Mouse (Mus musculus): ENCODE measurements at regions not wholly inside any gene's neighbourhood (a gene's known extent, or its start where the extent isn't known, plus 50 kb on each side); places are given as distances from the start of the nearest gene placed in this dataset.
"Not testable (repeated sequence)": the region's sequence is repeated elsewhere in the genome, so short reads cannot be mapped to it uniquely, and the experiment has no call there.

DNA sequence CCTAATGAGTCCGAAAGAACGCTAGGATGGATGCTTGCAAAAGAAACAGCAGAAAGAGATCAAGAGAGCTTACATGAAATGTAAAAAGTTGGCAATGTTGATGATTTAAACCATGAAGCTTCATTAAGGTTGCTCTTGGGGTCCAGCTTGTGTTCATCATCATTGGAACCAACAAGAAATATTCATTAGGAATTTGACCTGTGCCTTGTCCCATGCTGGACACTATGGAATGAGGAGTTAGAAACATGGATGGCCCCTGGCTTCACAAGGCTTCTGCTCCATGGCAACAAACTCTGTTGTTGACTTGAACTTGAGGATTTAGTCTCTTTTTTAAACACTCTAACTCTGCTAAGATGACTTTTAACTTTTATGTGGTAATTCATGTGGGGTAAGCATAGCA lies 159.0 kb upstream of the Gm11096 start:
- no peaks in the 10 kb centered on the region for H3K36me3 ChIP-seq (replicated peaks)
- no peaks in the 10 kb centered on the region for H3K9me3 ChIP-seq (replicated peaks)
- DNase-seq (ENCODE audit: low spot score) (no peak), ATAC-seq (ENCODE audit: extremely low read depth, insufficient number of reproducible peaks, low FRiP score, poor library complexity, severe bottlenecking) (no peak)
- no peak overlapping the region for H3K4me3 ChIP-seq (ENCODE audit: low read depth, low read length)
- no peaks in the 10 kb centered on the region for H3K27me3 ChIP-seq (ENCODE audit: insufficient read depth, low read length)
- TF ChIP-seq GATA1 (IDR thresholded peaks at IDR 0.05; ENCODE audit: borderline replicate concordance, low read length) (no peak), TAL1 (conservative IDR thresholded peaks at IDR 0.05; ENCODE audit: low read depth, low read length) (no peak), POLR2AphosphoS5 (IDR thresholded peaks at IDR 0.05; ENCODE audit: insufficient replicate concordance, low read depth, low read length) (no peak), GATA2 (IDR thresholded peaks at IDR 0.05; ENCODE audit: borderline replicate concordance, low read depth, low read length) (no peak), CTCF (IDR thresholded peaks at IDR 0.05; ENCODE audit: low read depth, low read length) (no peak)
- no peaks in the 10 kb centered on the region for H3K4me1 ChIP-seq (ENCODE audit: insufficient read depth, low read depth, low read length)

- Histone ChIP-seq H3K36me3 (replicated peaks) (no peaks in the 10 kb centered on the region), H3K4me3 (ENCODE audit: low read depth, low read length) (no peak overlapping the region), H3K27me3 (ENCODE audit: insufficient read depth, low read length) (no peaks in the 10 kb centered on the region), H3K9me3 (replicated peaks) (no peaks in the 10 kb centered on the region; the same call in 1 of the 2 replicates), H3K4me1 (ENCODE audit: insufficient read depth, low read depth, low read length) (no peaks in the 10 kb centered on the region)
- no peak for ATAC-seq (ENCODE audit: extremely low read depth, insufficient number of reproducible peaks, low FRiP score, poor library complexity, severe bottlenecking)
- no peak for DNase-seq (ENCODE audit: low spot score)
- no peak for TF ChIP-seq TAL1 (conservative IDR thresholded peaks at IDR 0.05; ENCODE audit: low read depth, low read length)
- TF ChIP-seq CTCF (IDR thresholded peaks at IDR 0.05; ENCODE audit: low read depth, low read length): no peak
These were observed 171.3 kb upstream of the Gm11096 start for GRCm38 (mm10) chr17:81270235-81270634.

- no peak for DNase-seq (ENCODE audit: low spot score)
- Histone ChIP-seq H3K27me3 (ENCODE audit: insufficient read depth, low read length) (no peaks in the 10 kb centered on the region), H3K4me1 (ENCODE audit: insufficient read depth, low read depth, low read length) (no peaks in the 10 kb centered on the region), H3K9me3 (replicated peaks) (no peaks in the 10 kb centered on the region; the same call in 1 of the 2 replicates), H3K36me3 (replicated peaks) (no peaks in the 10 kb centered on the region), H3K4me3 (ENCODE audit: low read depth, low read length) (no peak overlapping the region)
- ATAC-seq (ENCODE audit: extremely low read depth, insufficient number of reproducible peaks, low FRiP score, poor library complexity, severe bottlenecking): no peak
- TF ChIP-seq TAL1 (conservative IDR thresholded peaks at IDR 0.05; ENCODE audit: low read depth, low read length) (no peak), GATA2 (IDR thresholded peaks at IDR 0.05; ENCODE audit: borderline replicate concordance, low read depth, low read length) (no peak), CTCF (IDR thresholded peaks at IDR 0.05; ENCODE audit: low read depth, low read length) (no peak), POLR2AphosphoS5 (IDR thresholded peaks at IDR 0.05; ENCODE audit: insufficient replicate concordance, low read depth, low read length) (no peak), GATA1 (IDR thresholded peaks at IDR 0.05; ENCODE audit: borderline replicate concordance, low read length) (no peak)
These were observed 179.6 kb upstream of the Gm11096 start for GRCm38 (mm10) chr17:81261957-81262356.

DNA sequence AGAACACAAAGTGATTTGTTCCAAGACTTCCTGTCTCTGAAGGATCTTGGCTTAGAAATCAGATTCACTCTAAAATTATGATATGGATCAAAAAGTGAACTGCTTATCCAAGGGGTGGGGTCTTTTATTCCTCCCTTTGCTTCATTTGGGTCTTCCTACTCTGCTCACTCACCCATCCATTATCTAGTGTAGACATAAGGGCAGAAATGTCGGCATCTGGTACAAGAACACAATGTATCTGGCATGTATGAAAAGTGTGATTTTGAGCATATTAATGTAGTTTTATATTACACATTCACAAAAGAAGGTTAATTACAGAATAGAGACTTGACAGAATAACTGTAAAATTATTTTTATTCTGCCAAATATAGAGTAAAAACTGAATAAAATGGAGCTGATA lies 181.5 kb upstream of the Gm11096 start:
- Histone ChIP-seq H3K36me3 (replicated peaks) (no peaks in the 10 kb centered on the region), H3K9me3 (replicated peaks) (no peaks in the 10 kb centered on the region; the same call in 1 of the 2 replicates), H3K27me3 (ENCODE audit: insufficient read depth, low read length) (no peaks in the 10 kb centered on the region), H3K4me3 (ENCODE audit: low read depth, low read length) (no peak overlapping the region), H3K4me1 (ENCODE audit: insufficient read depth, low read depth, low read length) (no peaks in the 10 kb centered on the region)
- TF ChIP-seq GATA2 (IDR thresholded peaks at IDR 0.05; ENCODE audit: borderline replicate concordance, low read depth, low read length) (no peak), CTCF (IDR thresholded peaks at IDR 0.05; ENCODE audit: low read depth, low read length) (no peak), TAL1 (conservative IDR thresholded peaks at IDR 0.05; ENCODE audit: low read depth, low read length) (no peak), GATA1 (IDR thresholded peaks at IDR 0.05; ENCODE audit: borderline replicate concordance, low read length) (no peak), POLR2AphosphoS5 (IDR thresholded peaks at IDR 0.05; ENCODE audit: insufficient replicate concordance, low read depth, low read length) (no peak)
- DNase-seq (ENCODE audit: low spot score): no peak
- no peak for ATAC-seq (ENCODE audit: extremely low read depth, insufficient number of reproducible peaks, low FRiP score, poor library complexity, severe bottlenecking)

- Histone ChIP-seq H3K36me3 (replicated peaks) (no peaks in the 10 kb centered on the region), H3K9me3 (replicated peaks) (no peaks in the 10 kb centered on the region; the same call in 1 of the 2 replicates), H3K27me3 (ENCODE audit: insufficient read depth, low read length) (no peaks in the 10 kb centered on the region), H3K4me1 (ENCODE audit: insufficient read depth, low read depth, low read length) (no peaks in the 10 kb centered on the region), H3K4me3 (ENCODE audit: low read depth, low read length) (no peak overlapping the region)
- no peak for ATAC-seq (ENCODE audit: extremely low read depth, insufficient number of reproducible peaks, low FRiP score, poor library complexity, severe bottlenecking)
- DNase-seq (ENCODE audit: low spot score): no peak
- no peak for TF ChIP-seq POLR2AphosphoS5 (IDR thresholded peaks at IDR 0.05; ENCODE audit: insufficient replicate concordance, low read depth, low read length)
- TF ChIP-seq GATA1 (IDR thresholded peaks at IDR 0.05; ENCODE audit: borderline replicate concordance, low read length): no peak
- no peak for TF ChIP-seq GATA2 (IDR thresholded peaks at IDR 0.05; ENCODE audit: borderline replicate concordance, low read depth, low read length)
- no peak for TF ChIP-seq CTCF (IDR thresholded peaks at IDR 0.05; ENCODE audit: low read depth, low read length)
- no peak for TF ChIP-seq TAL1 (conservative IDR thresholded peaks at IDR 0.05; ENCODE audit: low read depth, low read length)
These were observed 185.5 kb upstream of the Gm11096 start for GRCm38 (mm10) chr17:81256106-81256505.

DNA sequence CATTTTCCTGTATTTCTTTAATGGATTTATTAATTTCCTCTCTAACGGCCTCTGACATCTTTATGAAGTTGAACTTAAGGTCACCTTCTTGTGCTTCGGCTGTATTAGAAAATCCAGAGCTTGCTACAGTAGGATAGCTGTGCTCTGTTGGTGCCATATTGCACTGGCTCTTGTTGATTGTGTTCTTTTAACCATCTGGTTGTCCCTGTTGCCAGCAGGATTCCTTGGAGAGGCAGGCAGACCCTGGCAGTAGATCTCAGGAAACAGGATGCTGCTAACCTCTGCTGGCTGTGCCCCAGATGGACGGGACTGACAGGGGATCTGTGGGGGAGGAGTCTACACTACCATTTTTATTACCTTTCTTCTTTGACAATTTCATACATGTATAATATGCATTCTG lies 185.9 kb upstream of the Thumpd2 start:
- H3K4me3 ChIP-seq (ENCODE audit: low read depth, low read length): no peak overlapping the region
- H3K27me3 ChIP-seq (ENCODE audit: insufficient read depth, low read length): no peaks in the 10 kb centered on the region
- ATAC-seq (ENCODE audit: extremely low read depth, insufficient number of reproducible peaks, low FRiP score, poor library complexity, severe bottlenecking) (no peak), DNase-seq (ENCODE audit: low spot score) (no peak)
- H3K9me3 ChIP-seq (replicated peaks): peaks cover 5% of the 10 kb centered on the region
- no peaks in the 10 kb centered on the region for H3K36me3 ChIP-seq (replicated peaks)
- TF ChIP-seq POLR2AphosphoS5 (IDR thresholded peaks at IDR 0.05; ENCODE audit: insufficient replicate concordance, low read depth, low read length) (no peak), GATA1 (IDR thresholded peaks at IDR 0.05; ENCODE audit: borderline replicate concordance, low read length) (no peak), TAL1 (conservative IDR thresholded peaks at IDR 0.05; ENCODE audit: low read depth, low read length) (no peak), GATA2 (IDR thresholded peaks at IDR 0.05; ENCODE audit: borderline replicate concordance, low read depth, low read length) (no peak), CTCF (IDR thresholded peaks at IDR 0.05; ENCODE audit: low read depth, low read length) (no peak)
- no peaks in the 10 kb centered on the region for H3K4me1 ChIP-seq (ENCODE audit: insufficient read depth, low read depth, low read length)

DNA sequence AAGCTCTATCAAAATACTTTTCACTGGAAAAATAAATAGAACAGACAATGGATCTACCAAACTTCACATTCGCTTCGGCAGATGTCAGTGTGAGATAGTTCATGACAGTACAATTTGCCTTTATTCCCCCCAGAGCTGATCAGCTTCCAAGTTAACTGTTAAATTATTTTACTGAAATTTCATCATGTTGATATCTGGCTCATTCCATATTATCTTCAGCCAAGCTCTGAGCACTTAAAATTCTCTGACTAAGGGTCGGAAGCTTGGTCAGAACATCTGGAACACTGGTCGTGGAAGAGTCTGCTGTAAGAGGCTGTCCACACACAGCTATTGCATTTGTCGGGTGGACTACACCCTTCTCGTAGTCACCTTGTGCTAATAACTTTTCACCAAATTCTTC lies 181.3 kb upstream of the Thumpd2 start:
- TF ChIP-seq GATA1 (IDR thresholded peaks at IDR 0.05; ENCODE audit: borderline replicate concordance, low read length) (no peak), GATA2 (IDR thresholded peaks at IDR 0.05; ENCODE audit: borderline replicate concordance, low read depth, low read length) (no peak), TAL1 (conservative IDR thresholded peaks at IDR 0.05; ENCODE audit: low read depth, low read length) (no peak), POLR2AphosphoS5 (IDR thresholded peaks at IDR 0.05; ENCODE audit: insufficient replicate concordance, low read depth, low read length) (no peak), CTCF (IDR thresholded peaks at IDR 0.05; ENCODE audit: low read depth, low read length) (no peak)
- Histone ChIP-seq H3K27me3 (ENCODE audit: insufficient read depth, low read length) (no peaks in the 10 kb centered on the region), H3K4me1 (ENCODE audit: insufficient read depth, low read depth, low read length) (no peaks in the 10 kb centered on the region), H3K36me3 (replicated peaks) (no peaks in the 10 kb centered on the region), H3K4me3 (ENCODE audit: low read depth, low read length) (no peak overlapping the region), H3K9me3 (replicated peaks) (peaks cover 5% of the 10 kb centered on the region)
- no peak for DNase-seq (ENCODE audit: low spot score)
- no peak for ATAC-seq (ENCODE audit: extremely low read depth, insufficient number of reproducible peaks, low FRiP score, poor library complexity, severe bottlenecking)

GRCm38 (mm10) chr17:81231771-81232170 lies 166.9 kb upstream of the Thumpd2 start:
- H3K36me3 ChIP-seq (replicated peaks); DNase-seq (ENCODE audit: low spot score); H3K27me3 ChIP-seq (ENCODE audit: insufficient read depth, low read length); ATAC-seq (ENCODE audit: extremely low read depth, insufficient number of reproducible peaks, low FRiP score, poor library complexity, severe bottlenecking); H3K4me3 ChIP-seq (ENCODE audit: low read depth, low read length); H3K4me1 ChIP-seq (ENCODE audit: insufficient read depth, low read depth, low read length); H3K9me3 ChIP-seq (replicated peaks): not testable (repeated sequence)
